Mouse (Mus musculus): ENCODE measurements around the gene Gm20547. TPM values are rescaled to one million over a fixed set of nuclear protein-coding genes. Genes with fewer than 3 reads are reported as not detected.

Gene Gm20547
- polyA plus RNA-seq, 1 experiment: not detected

DNA sequence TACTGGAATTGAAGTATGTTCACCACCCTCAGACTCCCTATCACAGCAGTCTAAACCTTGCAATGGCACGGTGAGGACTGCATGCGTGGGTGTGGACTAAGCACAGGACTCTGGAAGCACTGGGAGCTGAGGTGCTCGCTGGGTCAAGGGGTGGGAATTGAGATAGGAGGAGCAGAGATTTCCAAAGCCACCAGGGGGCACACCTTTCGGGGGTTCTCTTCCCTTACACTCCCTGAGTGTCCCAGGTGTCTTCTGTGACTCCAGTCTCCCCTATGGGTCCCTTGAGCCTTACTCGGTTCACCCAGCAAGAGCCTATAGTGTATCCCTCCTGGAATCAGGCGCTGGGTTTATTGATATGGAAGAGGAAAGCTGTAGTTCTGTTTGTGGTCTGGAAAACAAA lies 41.1 kb upstream of the Gm20547 start:
- Histone ChIP-seq H3K36me3 (ENCODE audit: control insufficient read depth, insufficient read depth, low read length, poor library complexity, severe bottlenecking) (no peaks in the 10 kb centered on the region), H3K9me3 (replicated peaks; ENCODE audit: control insufficient read depth, insufficient read depth, low read length, poor library complexity, severe bottlenecking) (no peaks in the 10 kb centered on the region), H3K4me1 (ENCODE audit: control insufficient read depth, insufficient read depth, low read length) (no peaks in the 10 kb centered on the region), H3K27me3 (ENCODE audit: control insufficient read depth, insufficient read depth, low read length, poor library complexity, severe bottlenecking) (no peaks in the 10 kb centered on the region), H3K4me3 (ENCODE audit: low read depth, low read length) (no peak overlapping the region), H3K27ac (ENCODE audit: insufficient read depth, low read length) (no peak overlapping the region), H3K9ac (ENCODE audit: low read depth, poor library complexity, severe bottlenecking) (no peak overlapping the region)
- TF ChIP-seq CTCF (IDR thresholded peaks at IDR 0.05; ENCODE audit: low read depth, low read length) (peak; percentile 40), EP300 (IDR thresholded peaks at IDR 0.05; ENCODE audit: insufficient read depth, low read depth, low read length) (no peak), POLR2A (IDR thresholded peaks at IDR 0.05; ENCODE audit: insufficient read depth, low read length) (no peak)

DNA sequence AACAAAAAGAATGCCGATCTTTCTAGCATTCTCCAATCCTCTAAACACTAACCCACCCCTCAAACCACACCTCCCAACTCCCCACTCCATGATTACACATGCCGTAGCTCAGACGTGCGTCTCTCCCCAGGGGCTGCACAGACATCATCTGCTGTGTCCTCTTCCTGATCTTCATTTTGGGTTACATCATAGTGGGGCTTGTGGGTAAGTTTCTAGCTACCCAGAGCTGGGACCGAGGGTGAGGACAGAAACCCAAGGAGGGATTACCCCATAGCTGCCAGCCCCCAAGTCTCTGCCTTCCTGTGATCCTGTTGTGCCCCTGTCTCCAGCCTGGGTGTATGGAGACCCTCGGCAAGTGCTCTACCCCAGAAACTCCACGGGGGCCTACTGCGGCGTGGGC lies 35.3 kb upstream of the Gm20547 start:
- TF ChIP-seq EP300 (IDR thresholded peaks at IDR 0.05; ENCODE audit: insufficient read depth, low read depth, low read length): no peak
- no peaks in the 10 kb centered on the region for H3K27me3 ChIP-seq (ENCODE audit: control insufficient read depth, insufficient read depth, low read length, poor library complexity, severe bottlenecking)
- H3K9ac ChIP-seq (ENCODE audit: low read depth, poor library complexity, severe bottlenecking): peak overlapping the region; percentile 9; the same call in 1 of the 2 replicates
- peak overlapping the region; percentile 13 for H3K4me3 ChIP-seq (ENCODE audit: low read depth, low read length)
- H3K36me3 ChIP-seq (ENCODE audit: control insufficient read depth, insufficient read depth, low read length, poor library complexity, severe bottlenecking): peaks cover 11% of the 10 kb centered on the region; the same call in 1 of the 2 replicates
- no peaks in the 10 kb centered on the region for H3K9me3 ChIP-seq (replicated peaks; ENCODE audit: control insufficient read depth, insufficient read depth, low read length, poor library complexity, severe bottlenecking)
- no peaks in the 10 kb centered on the region for H3K4me1 ChIP-seq (ENCODE audit: control insufficient read depth, insufficient read depth, low read length)
- H3K27ac ChIP-seq (ENCODE audit: insufficient read depth, low read length): no peak overlapping the region

GRCm38 (mm10) chr17:34916316-34916715 lies 34.5 kb upstream of the Gm20547 start:
- H3K27me3 ChIP-seq (ENCODE audit: control insufficient read depth, insufficient read depth, low read length, poor library complexity, severe bottlenecking): no peaks in the 10 kb centered on the region
- no peaks in the 10 kb centered on the region for H3K9me3 ChIP-seq (replicated peaks; ENCODE audit: control insufficient read depth, insufficient read depth, low read length, poor library complexity, severe bottlenecking)
- H3K36me3 ChIP-seq (ENCODE audit: control insufficient read depth, insufficient read depth, low read length, poor library complexity, severe bottlenecking): peaks cover 11% of the 10 kb centered on the region; the same call in 1 of the 2 replicates
- H3K9ac ChIP-seq (ENCODE audit: low read depth, poor library complexity, severe bottlenecking): no peak overlapping the region
- no peak overlapping the region for H3K4me3 ChIP-seq (ENCODE audit: low read depth, low read length)
- H3K27ac ChIP-seq (ENCODE audit: insufficient read depth, low read length): no peak overlapping the region
- peaks cover 2% of the 10 kb centered on the region for H3K4me1 ChIP-seq (ENCODE audit: control insufficient read depth, insufficient read depth, low read length)
- TF ChIP-seq EP300 (IDR thresholded peaks at IDR 0.05; ENCODE audit: insufficient read depth, low read depth, low read length): no peak

- Histone ChIP-seq H3K27ac (ENCODE audit: insufficient read depth, low read length) (no peak overlapping the region), H3K4me1 (ENCODE audit: control insufficient read depth, insufficient read depth, low read length) (peaks cover 2% of the 10 kb centered on the region), H3K9ac (ENCODE audit: low read depth, poor library complexity, severe bottlenecking) (peak overlapping the region; percentile 22; the same call in 1 of the 2 replicates), H3K36me3 (ENCODE audit: control insufficient read depth, insufficient read depth, low read length, poor library complexity, severe bottlenecking) (peaks cover 11% of the 10 kb centered on the region; the same call in 1 of the 2 replicates), H3K9me3 (replicated peaks; ENCODE audit: control insufficient read depth, insufficient read depth, low read length, poor library complexity, severe bottlenecking) (no peaks in the 10 kb centered on the region), H3K4me3 (ENCODE audit: low read depth, low read length) (0 out of 2 replicates have a peak overlapping the region, but pooled peaks have one; percentile 12), H3K27me3 (ENCODE audit: control insufficient read depth, insufficient read depth, low read length, poor library complexity, severe bottlenecking) (no peaks in the 10 kb centered on the region)
- TF ChIP-seq CTCF (IDR thresholded peaks at IDR 0.05; ENCODE audit: low read depth, low read length) (peak; percentile 42), EP300 (IDR thresholded peaks at IDR 0.05; ENCODE audit: insufficient read depth, low read depth, low read length) (no peak)
Measured at GRCm38 (mm10) chr17:34915410-34915831, 33.6 kb upstream of the Gm20547 start.

DNA sequence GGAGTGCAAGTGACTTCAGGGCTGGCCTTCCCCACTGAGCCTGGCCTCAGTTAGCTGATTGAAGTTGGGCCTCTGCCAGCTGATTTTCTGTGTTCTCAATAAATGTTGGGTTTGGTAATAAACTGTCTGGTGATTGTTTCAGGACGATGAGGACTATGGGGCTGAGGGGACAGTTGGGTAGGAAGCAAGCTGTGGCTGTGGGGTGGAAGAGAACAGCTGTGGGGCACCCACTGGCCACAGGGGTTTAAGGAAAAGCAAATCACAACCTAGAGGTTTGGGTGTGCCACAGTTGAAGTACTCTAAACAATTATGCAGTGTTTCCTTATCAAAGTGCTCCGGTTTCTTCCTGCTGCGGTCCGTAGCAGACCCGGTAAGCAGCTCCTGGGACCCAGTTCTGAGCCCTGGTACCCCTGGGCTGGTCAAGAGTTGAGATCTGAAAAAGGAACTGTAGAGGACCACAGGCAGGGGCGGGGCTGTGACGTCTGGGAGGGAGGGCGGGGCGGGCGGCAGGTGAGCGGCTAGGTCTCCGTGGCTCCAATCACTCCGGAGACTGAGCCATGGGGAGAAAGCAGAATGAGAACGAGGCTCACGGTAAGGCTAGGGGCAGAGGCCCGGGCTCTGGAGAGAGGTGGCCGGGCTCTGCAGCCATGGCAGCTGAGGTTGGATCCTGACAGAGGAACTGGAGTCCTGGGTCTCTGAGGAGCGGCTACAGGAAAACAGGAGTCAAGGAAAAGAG lies 32.3 kb upstream of the Gm20547 start, which contains the start of gene Slc44a4:
Gene Slc44a4 (plus strand): TSS at position 537 of the 736 bp plus-strand sequence.
- Histone ChIP-seq H3K4me3 (ENCODE audit: low read depth, low read length) (peak within 1 kb of the TSS; percentile 26), H3K27me3 (ENCODE audit: control insufficient read depth, insufficient read depth, low read length, poor library complexity, severe bottlenecking) (no peaks in the 10 kb centered on the region), H3K9me3 (replicated peaks; ENCODE audit: control insufficient read depth, insufficient read depth, low read length, poor library complexity, severe bottlenecking) (no peaks in the 10 kb centered on the region), H3K27ac (ENCODE audit: insufficient read depth, low read length) (no peak within 1 kb of the TSS), H3K9ac (ENCODE audit: low read depth, poor library complexity, severe bottlenecking) (peak within 1 kb of the TSS; percentile 22; the same call in 1 of the 2 replicates), H3K36me3 (ENCODE audit: control insufficient read depth, insufficient read depth, low read length, poor library complexity, severe bottlenecking) (peaks cover 11% of the 10 kb centered on the region; the same call in 1 of the 2 replicates), H3K4me1 (ENCODE audit: control insufficient read depth, insufficient read depth, low read length) (peaks cover 2% of the 10 kb centered on the region)
- TF ChIP-seq CTCF (IDR thresholded peaks at IDR 0.05; ENCODE audit: low read depth, low read length): no peak
- TF ChIP-seq EP300 (IDR thresholded peaks at IDR 0.05; ENCODE audit: insufficient read depth, low read depth, low read length): no peak
- TF ChIP-seq POLR2A (IDR thresholded peaks at IDR 0.05; ENCODE audit: insufficient read depth, low read length): no peak

GRCm38 (mm10) chr17:34911945-34912351 lies 30.1 kb upstream of the Gm20547 start:
- H3K9me3 ChIP-seq (replicated peaks; ENCODE audit: control insufficient read depth, insufficient read depth, low read length, poor library complexity, severe bottlenecking): no peaks in the 10 kb centered on the region
- H3K4me3 ChIP-seq (ENCODE audit: low read depth, low read length): peak overlapping the region; percentile 48
- H3K4me1 ChIP-seq (ENCODE audit: control insufficient read depth, insufficient read depth, low read length): peaks cover 2% of the 10 kb centered on the region
- H3K9ac ChIP-seq (ENCODE audit: low read depth, poor library complexity, severe bottlenecking): no peak overlapping the region
- no peak for TF ChIP-seq EP300 (IDR thresholded peaks at IDR 0.05; ENCODE audit: insufficient read depth, low read depth, low read length)
- TF ChIP-seq CTCF (IDR thresholded peaks at IDR 0.05; ENCODE audit: low read depth, low read length): peak; percentile 99
- H3K36me3 ChIP-seq (ENCODE audit: control insufficient read depth, insufficient read depth, low read length, poor library complexity, severe bottlenecking): peaks cover 19% of the 10 kb centered on the region
- no peak overlapping the region for H3K27ac ChIP-seq (ENCODE audit: insufficient read depth, low read length)
- H3K27me3 ChIP-seq (ENCODE audit: control insufficient read depth, insufficient read depth, low read length, poor library complexity, severe bottlenecking): no peaks in the 10 kb centered on the region
